Mouse (Mus musculus) ES-CJ7 (cell line): ENCODE measurements around the gene Trmt1l.

Source experiments
- DNase-seq: peaks from one replicate; pipeline ENCODE4 v3.0.0; 2011; ENCODE audit warnings: low read depth, low spot score

The Trmt1l gene

GRCm38 (mm10) chr1:151428263-151429221 lies at the start of gene Trmt1l, which contains the start of gene Swt1:
Gene Trmt1l (plus strand): TSS chr1:151428542.
Gene Swt1 (minus strand): TSS chr1:151428455.
- DNase-seq = peak; percentile 100

GRCm38 (mm10) chr1:151390029-151390428 lies 38.3 kb upstream of the Trmt1l start:
- peak; percentile 50 for DNase-seq

DNA sequence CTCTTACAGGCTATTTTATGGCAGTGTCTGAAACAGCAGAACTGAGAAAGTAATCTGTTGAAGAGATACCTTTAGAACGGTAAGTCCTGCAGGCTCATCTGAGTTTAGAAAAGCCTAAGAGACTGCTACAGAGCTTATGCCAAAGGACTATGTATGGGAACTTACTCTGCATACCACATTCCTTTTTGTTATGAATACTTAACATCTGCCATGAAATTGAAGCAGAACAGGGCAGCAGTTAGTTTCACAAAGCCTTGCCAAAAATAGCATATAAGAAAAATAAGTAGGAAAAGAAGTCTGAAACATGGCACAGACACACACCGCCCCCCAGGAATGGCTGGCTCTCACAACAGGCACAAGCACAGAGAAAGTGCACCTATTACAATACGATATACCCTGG lies 18.5 kb upstream of the Trmt1l start:
- DNase-seq = no peak

DNA sequence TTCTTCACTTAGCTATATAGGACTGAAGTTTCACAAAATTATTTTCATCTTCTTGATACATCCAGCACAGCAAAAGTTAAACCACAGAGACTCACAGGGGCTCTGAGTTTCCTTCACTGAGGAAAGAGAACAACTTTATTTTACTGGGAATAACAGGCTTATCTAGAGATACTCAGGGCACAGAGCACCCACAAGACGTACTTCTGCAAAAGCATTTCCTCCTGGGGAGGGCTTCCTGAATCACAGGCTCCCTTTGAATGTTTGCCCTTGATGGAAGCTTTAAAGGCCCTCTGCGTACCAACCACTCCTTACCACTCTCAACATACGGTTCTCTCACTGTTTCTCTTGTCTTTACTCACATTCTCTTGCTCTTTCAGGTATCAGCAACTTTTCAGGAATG lies 6.2 kb upstream of the Trmt1l start:
- no peak for DNase-seq

DNA sequence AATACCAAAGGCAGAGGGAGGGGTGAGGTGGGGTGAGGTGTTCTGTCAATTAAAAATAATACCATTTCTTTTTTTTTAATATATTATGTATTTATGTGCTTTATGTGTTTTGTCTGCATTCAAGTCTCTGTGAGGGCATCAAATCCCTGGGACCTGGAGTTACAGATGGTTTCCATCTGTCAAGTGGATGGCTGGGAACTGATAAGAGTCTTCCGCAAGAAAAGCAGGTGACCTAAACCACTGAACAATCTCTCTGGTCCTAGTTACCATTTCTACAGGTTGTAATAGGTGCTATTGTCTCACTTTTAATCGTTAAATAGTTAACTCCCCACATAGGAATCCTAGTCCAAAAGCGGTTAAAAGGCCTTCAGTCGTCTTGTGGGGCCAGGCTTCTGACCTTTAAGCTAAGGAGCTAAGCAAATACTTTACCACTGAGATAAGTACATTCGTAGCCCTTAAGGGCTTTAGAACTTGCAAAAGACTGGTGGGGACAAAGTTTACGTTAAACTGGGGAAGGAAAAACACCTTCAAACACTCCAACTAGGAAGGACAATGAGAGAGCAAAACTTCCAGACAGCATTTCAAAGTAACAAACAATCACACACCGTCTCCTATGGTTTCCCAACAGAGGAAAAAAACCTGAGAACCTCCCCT lies 1.3 kb upstream of the Trmt1l start:
- DNase-seq = peak; percentile 46

GRCm38 (mm10) chr1:151427888-151428262 lies 467 bp upstream of the Trmt1l start:
- peak; percentile 16 for DNase-seq

- no peak for DNase-seq
Measured at GRCm38 (mm10) chr1:151429316-151429715, 974 bp downstream of the Trmt1l start.

DNA sequence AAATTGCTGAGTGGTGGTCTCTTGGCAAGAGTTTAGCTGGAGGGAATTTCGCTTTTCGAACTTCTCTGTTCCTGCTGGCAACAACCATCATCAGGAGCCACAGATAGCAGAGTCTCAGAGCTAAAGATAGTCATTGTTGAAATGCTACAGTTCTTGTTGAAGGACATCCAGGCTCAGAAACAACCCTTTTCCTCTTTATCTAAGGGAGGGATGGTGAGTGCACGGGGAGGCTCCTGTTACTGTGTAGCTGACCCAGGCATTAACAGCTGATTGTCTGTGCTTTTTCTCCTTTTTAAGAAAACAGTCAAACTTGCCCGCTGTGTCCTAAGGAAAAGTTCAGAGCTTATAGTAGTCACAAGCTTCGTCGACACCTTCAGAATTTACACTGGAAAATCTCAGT lies 7.1 kb downstream of the Trmt1l start:
- no peak for DNase-seq

DNA sequence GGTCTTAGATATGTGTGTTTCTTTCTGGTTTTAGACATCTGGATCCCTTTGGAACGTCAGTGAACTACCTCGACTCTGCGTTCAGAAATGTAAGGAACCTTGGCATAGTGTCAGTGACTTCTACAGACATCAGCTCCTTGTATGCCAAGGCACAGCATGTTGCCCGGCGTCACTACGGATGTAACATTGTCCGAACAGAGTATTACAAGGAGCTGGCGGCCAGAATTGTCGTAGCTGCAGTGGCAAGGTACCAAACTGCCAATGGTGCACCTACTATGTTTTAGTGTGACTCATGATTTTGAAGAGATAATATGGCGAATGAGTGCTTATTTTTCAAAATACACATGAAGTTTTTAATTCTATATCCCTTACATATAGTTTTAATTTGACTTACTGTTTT lies 21.5 kb downstream of the Trmt1l start:
- no peak for DNase-seq

DNA sequence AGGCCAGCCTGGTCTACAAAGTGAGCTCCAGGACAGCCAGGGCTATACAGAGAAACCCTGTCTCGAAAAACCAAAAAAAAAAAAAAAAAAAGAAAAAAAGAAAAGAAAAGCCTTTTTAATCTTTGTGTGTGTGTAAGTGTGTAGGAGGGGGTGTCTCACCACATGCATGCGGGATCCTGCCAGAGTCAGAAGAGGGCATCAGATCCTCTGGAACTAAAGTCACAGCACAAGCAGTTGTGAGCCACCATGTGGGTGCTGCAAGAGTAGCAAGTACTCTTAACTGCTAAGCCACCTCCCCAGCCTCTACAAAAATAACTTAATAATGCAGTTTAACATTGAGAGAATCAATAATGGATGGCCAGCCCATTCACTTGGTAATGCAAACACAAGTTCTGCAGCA lies 22.5 kb downstream of the Trmt1l start:
- DNase-seq = peak; percentile 65

- no peak for DNase-seq
Measured at GRCm38 (mm10) chr1:151451946-151452345, 23.6 kb downstream of the Trmt1l start.

GRCm38 (mm10) chr1:151457087-151457486 lies 28.7 kb downstream of the Trmt1l start:
- no peak for DNase-seq

GRCm38 (mm10) chr1:151461265-151461664 lies 32.9 kb downstream of the Trmt1l start:
- peak; percentile 67 for DNase-seq

DNA sequence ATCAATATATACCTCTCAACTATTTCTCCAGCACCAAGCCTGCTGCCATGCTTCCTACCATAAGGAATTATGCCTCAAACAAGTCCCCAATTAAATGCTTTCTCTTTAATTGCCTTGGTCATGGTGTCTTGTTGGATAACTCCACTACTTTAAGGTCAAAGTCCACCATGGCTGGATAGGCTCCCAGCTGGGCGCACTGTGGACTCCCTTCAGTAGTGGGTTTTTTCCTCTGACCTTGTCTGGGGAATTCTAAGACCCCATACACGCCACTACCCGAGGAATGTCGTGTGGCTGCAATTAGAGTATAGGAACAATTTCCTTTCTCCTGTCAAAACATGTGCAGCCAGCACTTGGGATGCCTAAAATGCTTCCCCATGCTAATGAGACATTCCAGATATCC lies 36.6 kb downstream of the Trmt1l start:
- no peak for DNase-seq

GRCm38 (mm10) chr1:151466571-151466970 lies 38.2 kb downstream of the Trmt1l start:
- DNase-seq = peak; percentile 74

DNA sequence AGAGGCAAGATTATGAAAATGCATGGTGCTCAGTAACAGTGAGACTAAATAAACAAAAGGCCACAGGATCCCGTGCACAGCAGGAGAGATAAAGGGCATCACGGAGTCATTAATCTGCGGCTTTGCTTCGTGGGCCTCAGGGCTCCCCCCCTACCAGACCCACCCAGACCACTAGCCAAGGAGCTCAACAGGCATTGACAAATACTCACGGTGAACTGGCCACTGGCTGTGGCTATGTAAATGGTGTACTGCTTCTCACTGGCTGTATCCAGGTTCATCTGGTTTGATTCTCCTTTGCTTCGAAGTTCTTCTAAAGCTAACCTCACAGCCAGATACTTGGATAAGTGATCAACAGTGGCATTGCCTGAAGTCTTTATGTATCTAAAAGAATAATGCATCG lies 43.1 kb downstream of the Trmt1l start:
- peak; percentile 89 for DNase-seq

- DNase-seq = peak; percentile 39
Measured at GRCm38 (mm10) chr1:151472386-151472785, 44.0 kb downstream of the Trmt1l start.

GRCm38 (mm10) chr1:151482497-151482896 lies 54.2 kb downstream of the Trmt1l start:
- no peak for DNase-seq

DNA sequence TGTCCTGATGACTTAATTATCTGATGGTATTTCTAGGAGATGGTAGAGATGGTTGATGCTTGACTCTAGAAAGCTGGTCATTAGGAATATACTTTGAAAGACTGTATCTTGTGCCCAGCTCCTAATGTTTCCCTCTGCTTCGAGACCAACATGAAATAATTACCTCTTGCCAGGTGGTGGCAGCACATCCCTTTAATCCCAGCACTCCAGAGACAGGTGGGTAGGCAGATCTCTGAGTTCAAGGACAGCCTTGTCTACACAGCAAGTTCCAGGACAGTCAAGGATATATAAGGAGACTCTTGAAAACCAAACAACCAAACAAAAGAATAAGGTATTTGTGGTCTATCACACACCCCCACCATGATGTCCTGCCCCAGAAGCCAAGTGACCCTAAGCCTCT lies 55.2 kb downstream of the Trmt1l start:
- DNase-seq = peak; percentile 63

GRCm38 (mm10) chr1:151484754-151485153 lies 56.4 kb downstream of the Trmt1l start:
- DNase-seq = no peak

- DNase-seq = no peak
Measured at GRCm38 (mm10) chr1:151489806-151490205, 61.5 kb downstream of the Trmt1l start.

DNA sequence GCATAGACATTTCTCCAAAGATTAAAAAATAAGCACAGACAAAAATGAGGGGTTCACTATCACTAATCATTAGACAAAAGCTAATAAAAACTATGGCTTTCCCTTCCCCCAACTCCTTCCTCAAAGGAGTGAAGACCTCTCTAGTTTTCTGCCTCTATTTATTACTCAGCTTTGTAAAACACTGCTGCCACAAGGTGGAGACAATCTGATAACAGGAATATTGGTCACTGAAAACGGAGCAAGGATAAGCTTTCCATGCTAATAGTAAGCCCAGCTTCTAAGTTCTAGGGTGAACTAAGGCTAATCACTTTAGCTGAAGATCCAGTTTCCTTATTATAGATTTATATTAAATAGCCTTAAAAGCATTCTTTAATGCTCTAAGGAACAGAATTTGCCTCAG lies 64.1 kb downstream of the Trmt1l start:
- DNase-seq = no peak

DNA sequence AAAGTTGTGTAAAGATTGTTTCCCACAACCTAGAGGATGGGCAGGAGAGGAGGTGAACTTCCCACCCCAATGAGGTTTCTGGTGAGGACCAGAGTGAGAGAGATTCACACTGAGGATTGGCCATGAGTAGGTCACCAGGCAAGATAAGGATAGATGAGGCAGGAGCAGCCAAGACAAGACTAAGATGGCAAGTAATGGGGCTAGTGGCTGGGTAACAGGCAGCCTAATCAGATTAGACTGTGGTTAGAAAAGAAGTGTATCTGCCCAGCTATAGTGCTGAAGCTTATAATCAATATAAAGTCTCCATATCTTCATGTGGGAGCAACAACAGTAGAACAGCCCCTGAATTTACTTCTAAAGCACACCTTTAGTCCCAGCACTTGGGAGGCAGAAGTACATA lies 65.5 kb downstream of the Trmt1l start:
- DNase-seq = no peak
